Mouse (Mus musculus) adrenal gland, postnatal 14 days (tissue): ENCODE measurements around the gene Uap1. TPM values are rescaled to one million over a fixed set of nuclear protein-coding genes. Genes with fewer than 3 reads are reported as not detected.
A peak's percentile ranks its signal among the peaks of the same experiment; 100 is the strongest.

Source experiments
- DNase-seq: peaks from one replicate; pipeline ENCODE4 v3.0.0; 2021; ENCODE audit warnings: mixed read lengths
- long read RNA-seq, 2 experiments: library from polyadenylated mRNA; stranded (forward); transcript quantifications; one replicate each; pipeline ENCODE4 v2.0.0; 2021
- total RNA-seq: library from RNA; stranded (reverse); gene quantifications from 2 replicates; pipeline ENCODE4 v1.2.3, GENCODE M21; 2021

The Uap1 gene
- 53.9 and 67.1 TPM in 2 replicates for total RNA-seq
- long read RNA-seq, experiment 1, transcript Uap1-201 (11 exons, 2,283 nt), result minor isoform, 7 of 89 reads
- long read RNA-seq, experiment 1, transcript Uap1-203 (11 exons, 2,287 nt), result minor isoform, 32 of 89 reads
- long read RNA-seq, experiment 1, transcript Uap1-202 (10 exons, 2,311 nt), result major isoform, 40 of 89 reads
- long read RNA-seq, experiment 1, partial matches to known transcripts, result 1 of 89 reads
- long read RNA-seq, experiment 1, other reads (novel, unspliced or antisense), result 8 of 89 reads
- long read RNA-seq, experiment 2, transcript Uap1-203 (11 exons, 2,287 nt), result minor isoform, 12 of 60 reads
- long read RNA-seq, experiment 2, transcript Uap1-202 (10 exons, 2,311 nt), result major isoform, 36 of 60 reads
- long read RNA-seq, experiment 2, partial matches to known transcripts, result 6 of 60 reads
- long read RNA-seq, experiment 2, other reads (novel, unspliced or antisense), result 2 of 60 reads

- DNase-seq, result peak; percentile 99
Observed at GRCm38 (mm10) chr1:170174814-170175332, at the start of gene Uap1. Gene Uap1, minus strand, starts transcription at chr1:170174957.

GRCm38 (mm10) chr1:170223276-170223675 lies 48.5 kb upstream of the Uap1 start:
- DNase-seq, result peak; percentile 19

GRCm38 (mm10) chr1:170220351-170220750 lies 45.6 kb upstream of the Uap1 start:
- DNase-seq, result no peak

GRCm38 (mm10) chr1:170218091-170218884 lies 43.5 kb upstream of the Uap1 start:
- DNase-seq, result peak; percentile 20

GRCm38 (mm10) chr1:170215590-170215989 lies 40.8 kb upstream of the Uap1 start:
- DNase-seq, result no peak

GRCm38 (mm10) chr1:170214757-170215522 lies 40.2 kb upstream of the Uap1 start, which contains the start of gene Uhmk1:
Gene Uhmk1, minus strand, starts transcription at chr1:170215397.
- peak; percentile 96 for DNase-seq

GRCm38 (mm10) chr1:170214383-170214756 lies 39.6 kb upstream of the Uap1 start:
- DNase-seq, result no peak

GRCm38 (mm10) chr1:170213181-170213879 lies 38.6 kb upstream of the Uap1 start:
- no peak for DNase-seq

GRCm38 (mm10) chr1:170206395-170206794 lies 31.6 kb upstream of the Uap1 start:
- no peak for DNase-seq

- peak; percentile 18 for DNase-seq
Observed at GRCm38 (mm10) chr1:170200379-170200778, 25.6 kb upstream of the Uap1 start.

GRCm38 (mm10) chr1:170196211-170196610 lies 21.5 kb upstream of the Uap1 start:
- no peak for DNase-seq

GRCm38 (mm10) chr1:170191925-170192324 lies 17.2 kb upstream of the Uap1 start:
- no peak for DNase-seq

GRCm38 (mm10) chr1:170190225-170190624 lies 15.5 kb upstream of the Uap1 start:
- no peak for DNase-seq

- peak; percentile 85 for DNase-seq
Observed at GRCm38 (mm10) chr1:170188601-170189000, 13.8 kb upstream of the Uap1 start.

GRCm38 (mm10) chr1:170186531-170186930 lies 11.8 kb upstream of the Uap1 start:
- DNase-seq, result no peak

GRCm38 (mm10) chr1:170185137-170185536 lies 10.4 kb upstream of the Uap1 start:
- DNase-seq, result no peak

- no peak for DNase-seq
Observed at GRCm38 (mm10) chr1:170182706-170183105, 7.9 kb upstream of the Uap1 start.

- DNase-seq, result no peak
Observed at GRCm38 (mm10) chr1:170176661-170177239, 2.0 kb upstream of the Uap1 start.

- DNase-seq, result peak; percentile 28
Observed at GRCm38 (mm10) chr1:170175848-170176247, 1.1 kb upstream of the Uap1 start.

GRCm38 (mm10) chr1:170173991-170174813 lies 555 bp downstream of the Uap1 start:
- peak; percentile 37 for DNase-seq
